Mouse (Mus musculus) right cerebral cortex, postnatal 14 days (tissue): Measurements from ENCODE around the gene Egln2.

ENCODE experiments used
- DNase-seq: peaks from one replicate; pipeline ENCODE4 v3.0.0; 2022

Gene Egln2

DNA sequence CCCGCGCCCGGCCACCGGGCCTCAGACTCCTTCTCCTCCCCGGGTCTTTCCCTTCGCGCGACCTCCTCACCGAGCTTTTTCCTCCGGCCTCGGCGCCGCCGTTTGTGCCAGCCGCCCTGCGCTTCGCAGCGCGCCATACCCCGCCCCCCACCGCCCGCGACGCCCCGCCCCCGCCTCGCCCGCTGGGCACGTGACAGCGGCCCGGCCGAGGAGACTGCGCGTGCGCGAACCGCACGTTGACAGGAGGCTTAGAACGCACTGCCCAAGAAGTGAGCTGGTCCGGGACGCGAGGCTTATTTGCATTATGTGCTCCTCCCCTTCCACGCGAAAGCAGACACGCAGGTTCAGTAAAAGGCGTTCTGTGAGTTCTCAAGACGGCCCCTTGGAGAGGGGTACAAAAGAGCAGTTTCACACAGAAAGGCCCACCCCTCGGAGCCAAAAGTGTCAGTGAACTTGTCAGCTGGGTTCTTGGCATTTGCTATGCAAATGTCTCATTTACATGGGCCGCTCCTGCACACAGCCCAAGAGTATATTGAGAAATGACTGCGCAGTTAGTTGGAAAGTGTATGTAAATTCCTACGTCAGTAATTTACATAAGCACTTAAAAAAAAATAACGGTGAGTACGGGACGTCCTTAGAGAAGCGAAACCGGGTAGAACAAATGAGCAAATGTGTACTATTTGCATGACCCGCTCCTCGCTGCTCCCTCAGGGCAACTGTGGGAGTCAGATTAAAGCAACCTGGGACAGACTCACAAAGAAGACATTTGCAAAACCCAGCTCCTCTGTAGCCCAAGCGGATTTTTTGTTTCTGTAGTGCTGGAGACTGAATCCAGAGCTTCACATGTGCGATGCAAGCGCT, at the start of gene Egln2:
Egln2 (minus strand) TSS at position 189 of the 861 bp plus-strand sequence.
- peak; percentile 98 for DNase-seq

DNA sequence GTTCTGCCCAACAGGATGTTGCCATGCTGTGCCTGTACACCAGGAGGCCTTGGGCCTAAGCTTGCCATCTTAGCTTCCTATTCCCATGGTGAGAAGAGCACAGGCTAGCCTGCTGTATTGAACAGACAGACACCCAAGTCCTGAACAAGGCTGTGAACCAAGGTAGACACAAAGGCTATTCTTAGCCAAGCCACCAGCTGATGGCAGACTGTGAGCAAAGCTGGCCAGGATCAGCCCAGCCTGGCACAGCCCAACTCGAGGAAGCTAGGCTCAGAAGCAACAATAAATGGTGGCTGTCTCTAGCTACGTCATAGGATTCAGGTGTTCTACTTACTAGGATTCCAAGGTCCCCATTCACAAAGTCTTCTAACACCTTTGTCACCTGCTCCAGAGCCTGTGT, 46.0 kb upstream of the Egln2 start:
- no peak for DNase-seq

DNA sequence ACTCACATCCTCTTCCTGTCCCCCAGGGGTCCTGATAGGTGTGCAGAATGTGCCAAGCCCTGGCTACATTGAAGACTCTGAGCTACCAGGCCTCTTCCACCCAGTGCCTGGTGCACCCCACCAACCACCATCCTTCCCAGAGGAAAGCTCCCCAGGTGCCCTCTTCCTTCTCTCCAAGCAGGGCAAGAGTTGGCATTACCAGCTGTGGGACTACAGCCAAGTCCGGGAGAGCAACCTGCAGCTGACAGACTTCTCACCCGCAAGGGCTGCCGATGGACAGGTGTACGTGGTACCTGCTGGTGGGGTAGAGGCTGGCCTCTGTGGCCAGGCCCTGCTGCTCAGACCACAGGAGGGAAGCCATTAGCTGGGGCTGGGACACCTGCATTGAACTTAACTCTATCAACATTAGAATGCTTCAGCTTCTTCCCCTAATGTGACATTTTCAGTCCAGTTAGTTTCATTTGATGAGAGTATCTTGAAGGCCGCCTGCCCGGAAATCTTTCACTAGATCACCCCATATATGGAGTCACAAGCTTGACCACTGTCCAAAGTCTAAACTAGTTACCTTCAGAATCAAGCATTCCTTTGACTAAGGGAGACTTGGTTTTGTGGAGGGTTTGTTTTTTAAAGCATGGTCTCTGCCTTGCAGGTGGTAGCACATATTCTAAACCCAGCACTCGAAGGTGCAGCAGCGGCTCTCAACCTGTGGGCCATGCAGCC, 37.3 kb upstream of the Egln2 start:
- no peak for DNase-seq

DNA sequence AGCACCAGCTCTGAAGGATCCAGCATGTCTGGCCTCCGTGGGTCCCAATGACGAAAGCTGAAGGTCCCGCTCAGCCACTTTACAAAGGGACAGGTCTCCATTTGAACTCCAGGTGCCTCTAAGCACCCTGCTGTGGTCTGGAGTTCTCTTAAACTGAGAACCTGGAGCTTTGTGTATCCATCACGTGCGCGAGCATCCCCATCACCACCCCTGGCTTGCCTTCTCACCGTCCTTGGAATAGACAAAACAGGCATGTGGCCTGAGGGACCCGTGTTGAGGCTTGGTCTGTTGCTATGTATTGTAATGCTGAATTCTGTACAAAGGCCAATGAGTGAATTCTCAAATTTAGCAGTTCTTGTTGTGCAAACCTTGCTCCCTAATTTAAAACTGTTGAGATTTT, 32.2 kb upstream of the Egln2 start:
- DNase-seq: no peak

DNA sequence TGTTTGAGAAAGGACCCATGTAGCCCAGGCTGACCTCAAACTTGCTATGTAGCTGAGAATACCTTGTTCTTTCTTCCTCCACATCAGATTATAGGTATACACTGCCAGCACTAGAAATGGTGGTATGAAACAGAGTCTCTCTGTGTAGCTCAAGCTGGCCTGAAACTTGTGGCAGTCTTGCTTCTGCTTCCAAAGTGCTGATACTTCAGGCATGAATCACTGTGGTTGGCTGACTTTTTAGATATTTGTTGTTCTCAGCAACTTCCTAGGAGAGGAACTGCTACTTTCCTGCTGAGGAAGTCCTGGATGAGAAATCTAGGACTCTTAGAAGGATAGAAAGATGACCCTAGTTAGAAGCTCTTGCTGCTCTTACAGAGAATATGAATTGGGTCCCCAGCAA, 31.8 kb upstream of the Egln2 start:
- DNase-seq: no peak

DNA sequence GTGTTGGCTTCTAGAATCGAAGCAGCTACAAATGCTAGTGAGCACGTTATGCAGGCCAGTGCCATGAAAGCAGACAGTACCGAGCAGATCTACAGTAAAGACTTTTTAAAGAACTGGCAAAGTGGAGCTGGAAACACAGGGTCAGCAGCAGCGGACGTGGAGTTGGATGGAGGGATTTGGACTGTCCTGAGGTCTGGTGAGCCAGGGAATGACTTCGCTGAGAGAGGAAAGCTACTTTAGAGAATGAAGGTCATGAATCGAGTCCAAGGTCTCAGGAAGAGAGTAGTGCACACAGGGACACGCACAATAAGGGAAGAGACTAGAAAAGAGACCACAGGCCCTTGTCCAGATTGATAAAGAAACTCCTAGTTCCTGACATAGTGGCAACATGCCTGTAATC, 31.0 kb upstream of the Egln2 start:
- DNase-seq: no peak

DNA sequence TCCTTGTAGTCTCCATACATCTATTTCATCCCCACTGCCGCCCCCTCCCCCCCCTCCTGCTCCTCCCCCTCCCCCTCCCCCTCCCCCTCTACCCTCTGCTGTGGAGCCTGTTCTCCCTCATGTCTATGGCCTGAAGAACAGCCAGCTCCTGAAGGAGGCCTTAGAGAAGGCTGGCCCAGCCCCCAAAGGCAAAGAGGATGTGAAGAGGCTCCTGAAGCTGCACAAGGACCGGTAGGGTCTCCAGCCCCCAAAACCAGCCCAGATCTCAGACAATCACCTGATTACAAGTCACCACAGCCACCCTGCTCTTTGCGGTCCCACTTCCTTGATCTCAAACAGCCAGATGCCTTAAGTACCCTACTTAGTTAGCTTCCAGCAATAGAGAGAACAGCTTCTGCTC, 30.5 kb upstream of the Egln2 start:
- no peak for DNase-seq

DNA sequence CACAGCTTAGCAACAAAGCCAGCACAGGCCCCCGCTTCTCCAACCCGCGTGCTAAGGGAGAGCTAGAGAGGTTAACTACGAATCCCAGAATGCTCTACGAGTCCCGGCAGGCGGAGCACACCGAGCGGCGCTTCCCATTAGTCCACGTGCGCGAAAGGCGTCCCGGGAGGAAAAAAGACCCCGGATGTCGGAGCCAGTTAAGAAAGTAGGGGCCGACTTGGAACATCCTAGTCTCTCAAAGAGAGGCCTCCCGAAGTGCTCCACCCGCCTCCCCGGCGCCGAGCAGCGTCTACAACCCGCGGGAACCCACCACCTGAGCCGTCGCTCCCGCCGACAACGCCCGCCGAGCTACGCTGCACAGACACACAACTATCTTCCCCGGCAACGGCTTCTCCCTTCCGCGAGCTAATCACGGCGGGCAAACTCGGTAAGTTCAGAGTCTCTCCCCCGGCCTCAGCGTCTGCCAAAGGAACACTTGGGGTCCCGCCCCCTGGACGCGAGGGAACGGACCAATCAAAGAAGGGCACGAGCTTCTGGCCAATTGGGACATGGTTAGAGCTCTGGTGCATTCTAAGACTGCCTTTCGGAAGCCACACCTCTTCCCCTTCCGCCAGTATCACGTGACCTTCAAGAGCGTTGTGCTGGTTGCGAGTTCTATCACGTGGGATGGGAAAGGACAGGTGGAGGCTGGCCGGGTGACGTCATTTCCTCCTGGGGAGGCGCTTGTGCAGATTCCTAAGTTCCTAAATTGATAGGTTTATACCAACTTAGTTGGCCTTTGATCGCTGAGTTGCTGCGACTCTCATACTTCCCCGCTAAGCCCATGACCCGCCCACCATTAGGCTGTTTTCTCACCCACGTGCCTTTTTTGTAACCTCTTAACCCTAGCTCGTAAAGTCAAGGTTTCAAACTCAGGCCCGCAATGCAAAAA, 29.3 kb upstream of the Egln2 start, which contains the start of the genes BC024978 and Snrpa:
BC024978 (plus strand) TSS at position 101 of the 931 bp plus-strand sequence.
Snrpa (minus strand) TSS at position 591 of the 931 bp plus-strand sequence.
- DNase-seq: peak; percentile 94

DNA sequence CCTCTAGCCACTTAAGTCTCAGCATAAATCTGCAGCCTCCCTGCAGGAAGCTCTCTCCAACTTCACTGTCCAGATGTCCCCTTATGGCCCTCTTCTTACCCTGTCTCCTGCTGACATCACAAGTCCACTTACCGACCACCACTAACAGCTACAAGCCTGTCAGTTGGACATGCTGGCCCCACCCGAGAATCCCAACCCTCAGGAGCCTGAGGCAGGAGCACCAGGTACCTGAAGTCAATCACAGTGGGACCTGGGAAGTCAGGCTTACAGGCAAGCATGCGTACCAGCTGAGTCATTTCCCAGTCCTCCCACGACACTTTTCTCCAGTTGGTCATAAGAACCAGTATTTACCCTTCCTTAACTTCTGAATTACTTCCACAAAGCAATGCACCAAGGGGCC, 27.1 kb upstream of the Egln2 start:
- DNase-seq: no peak

DNA sequence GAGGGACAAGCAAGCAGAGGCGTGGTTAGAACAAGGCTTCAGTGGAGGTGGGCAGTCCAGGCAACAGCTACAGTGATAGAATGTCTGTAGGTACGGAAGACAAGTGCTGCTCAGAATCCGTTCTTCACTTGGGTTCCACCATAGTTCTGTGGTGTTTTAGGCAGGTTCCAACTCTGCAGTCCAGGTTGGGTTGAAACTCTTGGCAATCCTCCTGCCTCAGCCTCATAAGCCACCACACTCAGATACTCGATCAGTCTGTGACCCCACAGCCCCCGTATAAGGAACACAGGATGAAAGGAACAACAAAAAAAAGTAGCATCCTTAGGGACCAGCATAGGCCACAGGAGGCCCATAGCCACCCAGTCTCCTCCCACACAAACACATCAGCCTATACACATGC, 25.8 kb upstream of the Egln2 start:
- no peak for DNase-seq

DNA sequence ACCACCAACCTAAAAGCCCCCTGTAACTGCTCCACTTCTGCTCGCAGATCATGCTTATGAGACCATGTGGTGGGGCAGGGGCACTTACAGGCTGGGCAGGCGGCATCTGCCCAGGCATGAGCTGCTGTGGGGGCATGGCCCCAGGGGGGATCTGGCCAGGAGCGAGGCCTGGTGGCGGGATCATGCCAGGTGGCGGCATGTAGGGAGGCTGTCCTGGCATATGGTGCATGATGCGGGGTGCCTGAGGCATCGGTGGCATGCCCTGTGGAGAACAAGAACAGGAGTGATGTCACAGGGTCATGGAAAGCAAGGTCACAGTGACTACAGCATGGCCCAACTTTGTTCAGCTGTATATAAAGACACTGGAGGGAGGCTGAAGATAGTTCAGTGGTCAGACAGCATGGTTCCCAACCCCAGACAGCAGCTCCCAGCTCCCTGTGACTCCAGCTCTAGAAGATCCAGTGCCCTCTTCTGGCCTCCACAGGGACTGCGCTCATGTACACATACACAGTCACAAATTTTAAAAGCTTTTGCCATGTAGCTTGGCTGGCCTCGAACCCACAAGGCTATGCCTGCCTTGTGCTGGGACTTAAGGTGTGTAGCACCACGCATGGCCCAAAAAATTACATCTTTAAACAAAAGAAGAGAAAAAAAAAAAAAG, 22.8 kb upstream of the Egln2 start:
- no peak for DNase-seq

DNA sequence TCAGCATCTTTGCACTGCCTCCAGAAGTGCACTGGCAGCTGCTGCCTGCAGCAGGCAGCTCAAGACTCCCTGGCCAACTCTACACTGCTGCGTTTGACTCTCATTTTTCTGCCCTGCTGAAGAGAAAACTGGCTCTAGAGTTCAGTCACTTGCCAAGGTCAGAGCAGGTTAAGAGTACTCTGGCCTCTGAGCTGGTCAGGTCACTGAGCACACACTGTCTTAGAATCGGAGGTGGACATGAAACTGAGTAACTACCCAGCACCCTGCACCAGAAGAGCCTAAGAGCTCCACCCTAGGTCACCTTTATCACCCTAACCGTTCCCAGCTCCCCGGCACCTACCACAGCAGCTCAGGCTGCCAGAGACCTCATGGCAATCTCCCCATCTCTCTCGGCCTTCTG, 19.4 kb upstream of the Egln2 start:
- no peak for DNase-seq

DNA sequence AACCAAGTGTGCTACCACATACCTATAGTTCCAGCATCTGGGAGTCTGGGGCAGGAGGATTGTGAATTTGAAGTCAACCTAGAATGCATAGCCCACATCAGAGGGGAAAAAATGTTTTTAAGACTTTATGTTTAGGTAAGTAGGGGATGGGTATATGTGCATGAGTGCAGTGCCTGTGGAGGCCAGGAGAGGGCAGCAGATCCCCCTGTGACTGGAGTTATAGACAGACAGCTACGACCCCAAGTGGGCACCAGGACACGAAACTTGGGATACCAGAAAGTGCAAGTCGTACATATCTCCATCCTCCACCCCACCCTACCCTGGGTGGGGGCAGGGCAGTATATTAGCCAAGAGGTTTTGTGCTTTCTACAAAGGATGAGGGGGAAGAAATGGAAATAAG, 18.4 kb upstream of the Egln2 start:
- no peak for DNase-seq

DNA sequence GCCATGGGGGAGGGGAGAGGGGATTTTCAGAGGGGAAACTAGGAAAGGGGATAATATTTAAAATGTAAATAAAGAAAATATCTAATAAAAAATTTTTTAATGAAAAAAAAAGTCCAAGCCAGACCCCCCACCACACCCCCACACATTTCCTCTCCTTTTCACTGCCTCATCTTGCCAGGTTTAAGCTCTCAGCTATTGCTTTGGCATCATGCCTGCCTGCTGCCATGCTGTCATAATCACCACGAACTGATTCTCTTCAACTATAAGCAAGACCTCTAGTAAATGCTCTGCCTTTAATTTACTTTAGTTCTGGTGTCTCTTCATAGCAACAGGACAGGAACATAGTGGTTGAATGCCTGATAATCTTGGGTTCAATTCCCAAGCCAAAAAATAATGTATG, 15.9 kb upstream of the Egln2 start:
- DNase-seq: no peak

DNA sequence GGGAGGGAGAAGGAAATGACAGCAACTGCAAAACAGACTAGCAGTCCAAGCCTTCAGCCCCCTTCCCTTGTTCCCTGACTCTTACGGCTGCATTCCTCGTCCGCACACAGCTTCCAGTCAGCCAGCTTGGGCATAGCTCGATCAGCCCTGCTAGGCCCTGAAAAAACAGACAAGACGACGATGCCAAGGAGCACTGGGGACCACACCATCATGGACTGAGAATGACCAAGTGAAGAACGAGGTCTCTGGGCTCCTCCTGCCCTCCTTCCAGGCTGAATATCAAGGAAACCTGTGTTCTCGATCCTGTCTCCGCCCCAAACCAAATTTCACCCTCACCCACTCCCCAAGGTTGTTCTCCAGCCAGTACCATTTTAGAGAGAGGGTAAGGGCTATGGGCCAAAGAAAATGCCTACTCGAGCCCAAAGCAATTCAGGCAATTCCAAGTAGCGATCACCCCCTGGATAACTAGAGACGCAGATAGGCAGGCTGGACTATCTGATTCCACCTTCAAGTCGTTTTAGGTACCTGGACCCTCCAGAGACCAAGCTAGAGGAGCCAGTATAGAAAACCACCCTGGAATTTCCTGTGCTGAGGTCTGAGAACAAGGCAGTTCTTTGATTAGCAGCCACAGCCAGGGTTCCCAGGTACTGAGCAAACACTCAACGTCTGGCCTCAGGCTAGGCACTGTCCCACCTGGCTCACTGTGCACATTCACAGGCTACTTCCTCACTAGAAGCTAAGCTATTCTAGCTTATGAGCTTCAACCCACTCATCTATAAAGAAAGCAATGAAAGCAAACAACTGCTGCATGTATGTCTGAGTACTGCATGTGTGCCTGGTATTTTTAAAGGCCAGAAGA, 14.5 kb upstream of the Egln2 start, which contains the start of the genes Gm21983 and Mia:
Gm21983 (minus strand) TSS at position 250 of the 859 bp plus-strand sequence.
Mia (minus strand) TSS at position 321 of the 859 bp plus-strand sequence.
- DNase-seq: no peak

DNA sequence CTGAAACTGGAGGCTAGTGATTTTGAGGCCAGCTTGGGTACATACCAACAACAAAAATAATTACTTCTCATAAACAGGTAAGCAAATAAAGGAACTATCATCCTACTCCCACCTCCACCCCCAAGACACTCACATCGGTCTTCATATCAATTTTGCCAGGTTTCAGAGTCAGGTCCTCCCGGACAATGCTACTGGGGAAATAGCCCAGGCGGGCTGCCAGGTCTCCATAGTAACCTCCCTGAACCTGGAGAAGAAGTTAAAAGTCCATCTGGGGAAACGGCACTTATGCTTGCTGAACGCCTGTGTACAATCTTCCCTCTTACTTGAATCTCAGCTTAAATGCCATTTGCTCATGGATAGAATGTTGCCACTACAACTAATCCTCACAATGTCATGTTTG, 13.4 kb upstream of the Egln2 start:
- DNase-seq: no peak

DNA sequence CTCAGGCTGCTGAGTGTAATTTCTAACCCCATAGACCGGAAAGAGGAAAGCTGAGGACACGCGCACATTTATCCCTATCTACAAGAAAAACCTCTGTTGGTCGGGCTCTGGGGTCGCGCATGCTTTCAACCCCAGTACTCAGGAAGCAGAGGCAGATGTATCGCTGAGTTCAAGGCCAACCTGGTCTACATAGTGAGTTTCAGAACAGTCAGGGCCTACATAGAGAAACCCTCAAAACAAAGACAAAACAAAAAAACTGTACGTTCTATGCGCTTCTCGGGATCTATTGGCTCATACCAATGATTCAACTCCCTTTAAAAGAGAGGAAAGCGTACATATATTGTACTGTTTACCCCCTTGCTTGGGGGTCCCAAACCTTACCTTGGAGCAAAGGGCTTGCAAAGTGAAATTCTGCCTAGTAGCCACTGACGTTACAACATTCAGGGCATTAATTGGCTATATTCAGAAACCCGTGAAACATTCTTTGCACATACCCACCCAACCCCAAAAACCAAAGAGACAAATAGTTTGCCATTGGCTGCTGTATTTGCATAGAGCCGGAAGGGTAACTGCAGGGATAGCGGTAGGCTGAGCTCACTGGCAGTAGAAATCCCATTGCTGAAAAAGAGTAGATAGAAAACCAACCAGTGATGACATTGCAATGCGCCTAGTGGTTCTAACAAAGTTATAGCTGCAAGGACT, 12.8 kb upstream of the Egln2 start:
- DNase-seq: no peak

DNA sequence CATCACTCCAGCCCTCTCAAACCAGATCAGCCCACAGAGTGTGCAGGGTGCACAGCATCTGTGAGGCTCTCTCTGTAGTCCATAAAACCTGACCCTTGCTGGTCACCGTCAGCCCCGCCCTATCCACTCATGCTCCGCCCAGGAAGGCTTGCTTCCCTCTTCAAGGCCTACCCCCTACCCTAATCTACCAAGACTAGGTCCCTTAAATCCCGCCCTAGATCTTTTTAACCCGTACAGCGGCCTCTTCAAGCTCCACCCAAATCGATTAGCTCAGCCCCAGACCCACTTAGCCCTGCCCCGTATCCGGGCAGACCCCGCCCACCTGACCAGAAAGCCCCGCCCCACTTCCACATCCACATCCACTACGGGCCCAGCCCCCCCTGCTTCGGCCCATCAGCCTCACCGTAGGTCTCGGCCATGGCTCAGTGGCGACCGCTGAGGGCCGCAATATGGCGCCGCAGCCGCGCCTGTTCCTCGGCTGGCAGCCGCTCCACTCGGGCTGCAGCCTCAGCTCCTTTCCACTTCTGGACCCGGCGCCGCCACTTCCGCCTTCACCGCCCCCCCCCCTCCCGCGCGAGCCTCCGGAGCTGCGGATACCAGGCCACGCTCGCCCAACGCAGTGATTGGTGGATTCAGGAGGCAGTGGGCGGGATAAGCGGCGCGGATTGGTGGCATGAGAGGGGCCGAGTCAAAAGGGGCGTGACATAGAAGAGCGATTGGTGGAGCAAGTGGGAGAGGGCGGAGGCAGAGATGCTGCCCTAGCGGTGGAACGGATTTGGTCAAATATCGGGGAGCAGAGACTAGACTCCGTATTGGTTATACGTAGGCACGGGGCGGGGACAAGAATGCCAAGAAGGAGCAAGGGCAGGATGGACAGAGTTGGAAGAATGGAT, 12.0 kb upstream of the Egln2 start, which contains the start of gene Rab4b:
Rab4b (minus strand) TSS at position 573 of the 893 bp plus-strand sequence.
- DNase-seq: peak; percentile 98

DNA sequence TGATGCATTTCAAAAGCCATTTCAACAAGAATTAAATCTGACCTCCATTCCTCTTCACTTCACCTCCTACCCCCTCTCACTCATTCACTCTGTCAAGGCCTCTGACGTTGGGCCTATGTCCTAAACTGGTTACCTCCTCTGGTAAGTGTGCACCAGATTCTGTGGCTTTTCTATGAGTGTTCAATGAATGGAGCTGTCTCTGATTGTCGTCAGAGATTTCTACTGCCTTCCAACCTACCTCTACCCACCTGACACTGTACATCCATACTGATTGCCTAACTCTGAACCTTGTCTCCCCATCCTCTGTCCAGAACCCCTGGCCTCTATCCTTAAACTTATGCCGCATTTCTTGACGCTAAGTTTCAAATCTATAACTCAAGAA, 11.3 kb upstream of the Egln2 start:
- no peak for DNase-seq
